Mouse (Mus musculus) thymus, postnatal 0 days (tissue): Measurements from ENCODE around the gene Hmcn2. TPM values are rescaled to one million over a fixed set of nuclear protein-coding genes. Genes with fewer than 3 reads are reported as not detected.

ENCODE experiments used
- DNase-seq: peaks from one replicate; pipeline ENCODE4 v3.0.0-alpha.2; 2015; ENCODE audit warnings: low spot score
- polyA plus RNA-seq: library from polyadenylated mRNA; unstranded; fragments of >200 nt; fragmentation: Nextera tagmentation; extraction: Ambion mirVana; gene quantifications from 2 replicates; pipeline ENCODE4 v1.2.1, GENCODE M21; 2015

Hmcn2 gene
- 0.26 and 0.31 TPM in 2 replicates for polyA plus RNA-seq

DNA sequence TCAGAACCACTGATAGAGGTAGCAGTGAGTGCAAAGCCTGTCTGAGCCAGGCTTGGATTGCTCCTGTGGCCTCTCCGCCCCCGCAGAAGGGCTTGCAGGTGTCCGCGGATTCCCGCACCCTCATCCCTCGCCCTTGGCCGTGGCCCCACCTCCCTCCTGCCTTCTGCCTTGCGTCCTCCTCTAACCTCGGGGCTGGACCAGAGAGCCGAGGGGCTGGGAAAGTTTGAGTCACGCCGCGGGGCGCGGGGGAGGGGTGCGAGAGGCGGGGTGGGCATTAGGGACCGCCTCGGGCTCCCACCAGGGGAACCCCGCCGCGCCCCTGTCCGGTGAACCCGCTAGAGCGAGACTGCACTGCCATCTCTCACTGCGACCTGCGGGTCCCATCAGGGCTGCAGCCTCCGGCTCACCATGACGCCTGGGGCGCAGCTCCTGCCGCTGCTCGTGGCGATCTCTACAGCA, at the start of gene Hmcn2:
Gene Hmcn2, plus strand, starts transcription at position 409 of the 459 bp plus-strand sequence.
- DNase-seq, result no peak

DNA sequence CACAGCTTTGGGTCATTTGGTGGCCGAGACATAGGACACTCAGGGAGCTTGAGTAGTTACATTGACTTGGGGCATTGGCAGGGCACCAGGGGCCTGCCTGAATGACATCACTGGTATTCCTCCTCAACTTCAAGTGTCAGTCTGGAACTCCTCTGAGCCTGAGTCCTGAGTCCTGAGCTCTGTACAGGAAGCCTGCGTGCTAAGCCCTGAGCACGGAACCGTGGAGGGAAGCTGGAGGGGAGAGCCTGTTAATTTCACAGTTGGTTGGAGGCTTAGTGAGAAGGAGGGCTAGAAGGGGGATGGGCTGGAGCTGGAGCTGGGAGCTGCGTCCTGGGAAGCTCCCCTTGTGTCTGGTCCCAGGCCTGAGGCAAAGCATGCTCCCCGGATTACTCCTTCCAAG, 46.8 kb upstream of the Hmcn2 start:
- no peak for DNase-seq

DNA sequence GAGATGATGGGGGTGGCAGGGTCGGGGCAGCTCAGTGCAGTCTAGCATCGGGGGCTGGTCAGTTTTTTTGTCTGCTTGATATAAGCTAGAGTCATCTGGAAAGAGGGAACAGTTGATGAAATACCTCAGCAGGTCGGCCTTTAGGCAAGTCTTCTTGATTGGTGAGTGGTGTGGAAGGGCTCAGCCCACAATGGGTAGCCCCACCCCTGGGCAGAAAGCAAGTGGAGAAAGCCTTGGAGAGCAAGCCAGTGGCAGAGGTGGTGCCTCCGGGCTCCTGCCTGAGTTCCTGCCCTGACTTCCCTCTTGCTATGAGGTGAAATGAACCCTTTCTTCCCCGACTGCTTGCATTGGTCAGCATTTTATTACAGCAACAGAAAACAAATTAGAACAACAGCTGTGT, 45.6 kb upstream of the Hmcn2 start:
- DNase-seq, result no peak

DNA sequence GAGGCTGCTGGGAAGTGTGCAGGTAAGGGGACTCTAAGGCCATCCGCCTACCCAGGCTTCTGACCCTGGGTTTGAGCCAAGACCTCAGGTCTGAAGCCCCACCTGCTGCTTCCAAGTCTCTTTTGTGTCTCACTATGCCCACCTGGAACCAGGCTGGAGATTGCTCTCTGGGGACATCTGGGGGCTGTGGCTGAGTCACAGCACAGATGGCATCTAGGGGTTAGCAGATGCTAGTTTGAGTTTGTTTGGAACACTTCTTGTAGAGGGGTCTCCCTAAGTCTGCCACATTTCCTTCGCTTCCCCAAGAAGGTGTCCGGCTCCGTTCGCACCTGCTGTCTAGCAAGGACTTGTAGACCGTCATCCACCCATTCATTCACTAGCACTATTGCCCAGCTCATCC, 45.0 kb upstream of the Hmcn2 start:
- DNase-seq, result no peak

GRCm38 (mm10) chr2:31269847-31270246, 44.4 kb upstream of the Hmcn2 start:
- DNase-seq, result no peak

- no peak for DNase-seq
Measured at GRCm38 (mm10) chr2:31270470-31270869, 43.7 kb upstream of the Hmcn2 start.

DNA sequence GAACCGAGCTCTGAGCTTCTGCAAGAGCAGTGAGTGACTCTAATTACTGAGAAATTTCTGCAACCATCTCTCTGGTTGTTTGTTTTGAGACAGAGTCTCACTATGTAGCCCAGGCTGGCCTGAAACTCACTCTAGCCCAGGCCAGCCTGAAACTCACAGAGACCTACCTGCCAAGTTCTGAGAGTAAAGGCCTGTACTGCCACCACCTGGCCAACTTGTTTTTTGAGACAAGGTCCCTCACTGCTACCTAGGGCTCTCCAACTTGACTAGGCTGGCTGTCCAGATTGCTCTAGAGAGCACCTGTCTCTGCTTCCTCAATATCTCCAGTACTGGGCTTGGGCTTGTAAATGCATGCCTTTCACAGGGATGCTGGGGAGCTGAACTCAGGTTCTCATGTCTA, 43.1 kb upstream of the Hmcn2 start:
- peak; percentile 37 for DNase-seq

- DNase-seq, result no peak
Measured at GRCm38 (mm10) chr2:31274993-31275392, 39.2 kb upstream of the Hmcn2 start.

GRCm38 (mm10) chr2:31277810-31278209, 36.4 kb upstream of the Hmcn2 start:
- no peak for DNase-seq

GRCm38 (mm10) chr2:31278483-31278882, 35.7 kb upstream of the Hmcn2 start:
- DNase-seq, result no peak

GRCm38 (mm10) chr2:31281138-31281537, 33.1 kb upstream of the Hmcn2 start:
- no peak for DNase-seq

- DNase-seq, result no peak
Measured at GRCm38 (mm10) chr2:31282266-31282665, 31.9 kb upstream of the Hmcn2 start.

- no peak for DNase-seq
Measured at GRCm38 (mm10) chr2:31282880-31283279, 31.3 kb upstream of the Hmcn2 start.

DNA sequence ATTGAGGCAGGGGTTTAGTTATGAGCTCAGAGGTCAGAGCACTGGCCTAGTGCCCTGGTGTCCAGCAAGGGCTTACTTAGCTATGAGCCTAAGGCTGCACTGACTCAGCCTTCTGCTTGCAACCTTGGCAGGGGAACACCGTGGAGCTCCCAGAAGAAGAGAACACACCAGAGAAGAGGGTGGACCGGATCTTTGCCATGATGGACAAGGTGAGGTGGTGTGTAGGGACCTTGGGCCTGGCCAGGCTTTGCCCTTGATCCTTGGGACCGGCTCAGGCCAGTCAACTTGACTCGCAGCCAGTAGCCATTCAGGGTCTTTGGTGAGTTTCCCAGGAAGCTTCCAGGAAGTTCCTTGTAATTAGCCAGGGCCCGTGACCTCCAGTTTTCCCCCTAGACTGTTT, 29.7 kb upstream of the Hmcn2 start:
- no peak for DNase-seq

GRCm38 (mm10) chr2:31291421-31291820, 22.8 kb upstream of the Hmcn2 start:
- peak; percentile 56 for DNase-seq

GRCm38 (mm10) chr2:31294985-31295384, 19.2 kb upstream of the Hmcn2 start:
- DNase-seq, result peak; percentile 54

DNA sequence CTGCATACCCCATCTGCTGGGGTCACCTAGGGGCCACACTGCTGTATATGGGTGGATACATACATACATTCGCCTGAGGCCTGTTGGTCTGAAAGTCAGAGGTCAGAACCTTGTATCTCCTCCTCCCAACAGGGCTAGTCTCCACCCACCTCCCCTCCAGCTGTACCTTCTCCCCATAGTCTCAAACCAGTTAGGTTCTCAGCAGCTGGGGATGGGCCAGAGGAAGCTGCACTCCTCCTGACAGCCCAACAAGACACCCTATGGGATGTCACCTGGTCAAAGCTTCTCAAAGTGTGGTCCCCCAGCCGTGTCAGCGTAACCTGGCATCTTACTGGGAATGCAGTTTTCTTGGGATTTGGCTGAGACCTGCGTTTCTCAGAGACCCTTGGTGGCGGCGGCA, 17.8 kb upstream of the Hmcn2 start:
- no peak for DNase-seq

GRCm38 (mm10) chr2:31297602-31298268, 16.5 kb upstream of the Hmcn2 start:
- peak; percentile 71 for DNase-seq

DNA sequence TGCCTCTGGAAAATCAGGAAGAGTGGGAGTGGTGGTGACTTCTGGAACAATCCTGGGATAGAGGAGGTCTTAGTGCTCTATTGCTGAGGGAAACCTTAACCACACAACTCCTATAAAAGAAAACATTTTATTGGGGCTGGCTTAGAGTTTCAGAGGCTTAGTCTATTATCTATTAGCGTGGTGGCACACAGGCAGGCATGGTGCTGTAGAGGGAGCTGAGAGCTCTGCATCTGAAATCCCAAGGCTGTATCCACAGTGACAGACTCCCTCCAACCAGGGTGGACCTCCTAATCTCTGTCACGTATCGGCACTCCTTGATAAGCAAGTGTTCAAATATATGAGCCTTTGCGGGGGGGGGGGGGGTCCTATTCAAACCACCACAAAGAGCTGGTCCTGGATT, 15.4 kb upstream of the Hmcn2 start:
- no peak for DNase-seq

DNA sequence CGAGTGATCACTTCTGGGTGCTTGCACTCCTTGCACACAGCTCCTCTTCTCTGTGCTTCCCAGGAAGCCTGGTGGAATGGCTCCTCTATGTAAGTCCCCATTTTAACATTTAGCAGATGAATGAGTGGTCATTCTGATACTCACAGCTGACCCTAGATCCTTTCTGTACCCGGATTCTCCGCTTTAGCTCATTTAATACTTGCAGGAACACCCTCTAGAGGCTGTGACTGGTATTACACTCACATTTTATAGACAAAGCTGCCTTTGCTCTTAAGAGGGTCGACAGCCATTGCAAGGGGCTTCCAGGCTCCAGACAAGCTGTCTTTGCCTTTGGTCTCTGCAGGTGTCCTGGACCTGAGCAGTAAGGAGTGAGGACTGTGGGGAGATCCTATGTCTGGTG, 14.9 kb upstream of the Hmcn2 start:
- peak; percentile 67 for DNase-seq

DNA sequence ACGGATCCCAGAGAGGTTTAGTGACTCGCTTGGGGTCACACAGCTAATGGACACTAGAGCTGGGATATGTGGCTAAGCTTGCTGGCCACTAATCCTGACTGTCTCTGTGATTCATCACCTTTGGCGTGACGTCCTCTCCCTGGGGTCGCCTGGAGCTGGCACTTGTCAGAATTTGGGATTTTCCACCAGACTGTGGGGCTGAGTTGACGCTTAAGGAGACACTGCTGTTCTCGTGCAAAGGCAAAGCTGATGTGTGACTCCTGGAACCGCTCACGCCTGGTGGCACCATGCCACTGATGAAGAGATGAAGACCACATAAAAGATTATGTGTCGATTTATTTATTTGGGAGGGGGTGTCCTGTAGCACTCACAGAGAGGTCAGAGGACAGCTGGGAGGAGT, 14.2 kb upstream of the Hmcn2 start:
- no peak for DNase-seq

- no peak for DNase-seq
Measured at GRCm38 (mm10) chr2:31303177-31303576, 11.0 kb upstream of the Hmcn2 start.

- DNase-seq, result no peak
Measured at GRCm38 (mm10) chr2:31304191-31304590, 10.0 kb upstream of the Hmcn2 start.
